Mouse (Mus musculus) ES-Bruce4 (cell line): ENCODE measurements around the gene Faah. TPM values are rescaled to one million over a fixed set of nuclear protein-coding genes. Genes with fewer than 3 reads are reported as not detected.

Experiments used
- H3K27ac ChIP-seq: 2 replicates; pipeline ENCODE4 v1.5.1; 2012; ENCODE audit warnings: low read length, inconsistent platforms; ENCODE audit not compliant: insufficient read depth
- H3K27me3 ChIP-seq: 2 replicates; pipeline ENCODE4 v1.6.1; 2012; ENCODE audit warnings: mild to moderate bottlenecking, low read length, inconsistent platforms; ENCODE audit not compliant: control insufficient read depth, poor library complexity, insufficient read depth, severe bottlenecking
- H3K36me3 ChIP-seq: 2 replicates; pipeline ENCODE4 v1.6.1; 2012; ENCODE audit warnings: inconsistent platforms, mild to moderate bottlenecking, low read length, moderate library complexity; ENCODE audit not compliant: control insufficient read depth, poor library complexity, insufficient read depth, severe bottlenecking
- H3K4me1 ChIP-seq: one replicate; pipeline ENCODE4 v1.8.1; 2011; ENCODE audit warnings: low read length; ENCODE audit not compliant: control insufficient read depth, insufficient read depth
- H3K4me3 ChIP-seq: 2 replicates; pipeline ENCODE4 v1.5.1; 2011; ENCODE audit warnings: low read depth, mild to moderate bottlenecking, low read length
- H3K9ac ChIP-seq: 2 replicates; pipeline ENCODE4 v1.6.1; 2012; ENCODE audit warnings: low read depth, mild to moderate bottlenecking, inconsistent platforms; ENCODE audit not compliant: poor library complexity, severe bottlenecking
- H3K9me3 ChIP-seq: replicated peaks from 2 replicates; pipeline ENCODE4 v1.6.1; 2012; ENCODE audit warnings: mild to moderate bottlenecking, low read length, inconsistent platforms; ENCODE audit not compliant: control insufficient read depth, poor library complexity, insufficient read depth, severe bottlenecking
- CTCF ChIP-seq: IDR thresholded peaks from one replicate; pipeline ENCODE4 v1.8.1; 2011; ENCODE audit warnings: low read depth, low read length
- EP300 ChIP-seq: IDR thresholded peaks from 2 replicates; pipeline ENCODE4 v1.6.1; 2011; ENCODE audit warnings: low read depth, low read length; ENCODE audit not compliant: insufficient read depth
- POLR2A ChIP-seq: IDR thresholded peaks from one replicate; pipeline ENCODE4 v1.8.1; 2011; ENCODE audit warnings: low read length; ENCODE audit not compliant: insufficient read depth
- polyA plus RNA-seq: library from polyadenylated mRNA; stranded (reverse); fragments of >200 nt; gene quantifications from 2 replicates; pipeline ENCODE4 v1.2.4, GENCODE M21; 2011; ENCODE audit warnings: low read depth; ENCODE audit not compliant: missing spikeins, insufficient read depth, insufficient read length

The Faah gene
- polyA plus RNA-seq, 1 experiment = 2.7 TPM

GRCm38 (mm10) chr4:115931556-115932088, 86.1 kb downstream of the Faah start:
- Histone ChIP-seq H3K27ac (no peak overlapping the region), H3K27me3 (0 out of 2 replicates have a peak, but pooled peaks cover 4% of the 10 kb centered on the region), H3K4me3 (no peak overlapping the region), H3K36me3 (no peaks in the 10 kb centered on the region), H3K4me1 (no peaks in the 10 kb centered on the region), H3K9me3 (no peaks in the 10 kb centered on the region), H3K9ac (no peak overlapping the region)
- TF ChIP-seq CTCF = no peak
- no peak for TF ChIP-seq POLR2A
- no peak for TF ChIP-seq EP300

GRCm38 (mm10) chr4:115927637-115928036, 90.1 kb downstream of the Faah start:
- H3K27ac ChIP-seq = no peak overlapping the region
- H3K27me3 ChIP-seq = no peaks in the 10 kb centered on the region
- no peak overlapping the region for H3K9ac ChIP-seq
- H3K9me3 ChIP-seq = no peaks in the 10 kb centered on the region
- TF ChIP-seq POLR2A (no peak), EP300 (no peak), CTCF (no peak)
- H3K4me3 ChIP-seq = no peak overlapping the region
- no peaks in the 10 kb centered on the region for H3K4me1 ChIP-seq
- H3K36me3 ChIP-seq = no peaks in the 10 kb centered on the region

GRCm38 (mm10) chr4:115923262-115923880, 94.4 kb downstream of the Faah start:
- Histone ChIP-seq H3K9ac (no peak overlapping the region), H3K27me3 (no peaks in the 10 kb centered on the region), H3K9me3 (no peaks in the 10 kb centered on the region), H3K4me1 (no peaks in the 10 kb centered on the region), H3K27ac (no peak overlapping the region), H3K4me3 (no peak overlapping the region), H3K36me3 (no peaks in the 10 kb centered on the region)
- TF ChIP-seq CTCF = no peak
- no peak for TF ChIP-seq POLR2A
- no peak for TF ChIP-seq EP300

- Histone ChIP-seq H3K27me3 (no peaks in the 10 kb centered on the region), H3K9ac (no peak overlapping the region), H3K4me3 (no peak overlapping the region), H3K4me1 (no peaks in the 10 kb centered on the region), H3K36me3 (no peaks in the 10 kb centered on the region), H3K9me3 (no peaks in the 10 kb centered on the region), H3K27ac (no peak overlapping the region)
- no peak for TF ChIP-seq EP300
- TF ChIP-seq POLR2A = no peak
- TF ChIP-seq CTCF = no peak
These were observed 95.0 kb downstream of the Faah start for GRCm38 (mm10) chr4:115922688-115923087.

- no peaks in the 10 kb centered on the region for H3K27me3 ChIP-seq
These were observed 97.8 kb downstream of the Faah start for GRCm38 (mm10) chr4:115919911-115920310.

More at GRCm38 (mm10) chr4:115919911-115920310, 97.8 kb downstream of the Faah start:
- Histone ChIP-seq H3K36me3 (no peaks in the 10 kb centered on the region), H3K9me3 (no peaks in the 10 kb centered on the region), H3K4me3 (no peak overlapping the region), H3K9ac (no peak overlapping the region), H3K27ac (no peak overlapping the region), H3K4me1 (no peaks in the 10 kb centered on the region)
- TF ChIP-seq POLR2A (no peak), EP300 (no peak), CTCF (no peak)

Other genes with a start within 250 kb of the Faah start
- not detected in 2 replicates for gene Tex38, start 236.9 kb downstream of the Faah start, polyA plus RNA-seq
- 35.2 and 35.7 TPM in 2 replicates for gene Atpaf1, start 233.1 kb downstream of the Faah start, polyA plus RNA-seq
- 3.1 and 4.3 TPM in 2 replicates for gene Mob3c, start 189.8 kb downstream of the Faah start, polyA plus RNA-seq
- gene Mknk1, start 178.7 kb downstream of the Faah start, polyA plus RNA-seq = 18.9 and 22.8 TPM in 2 replicates
- not detected in 2 replicates for gene Kncn, start 133.5 kb downstream of the Faah start, polyA plus RNA-seq
- not detected in 2 replicates for gene 6430628N08Rik, start 127.3 kb downstream of the Faah start, polyA plus RNA-seq
- gene Dmbx1, start 78.0 kb downstream of the Faah start, polyA plus RNA-seq = 0.70 and 0.88 TPM in 2 replicates
- gene Nsun4, start 36.0 kb upstream of the Faah start, polyA plus RNA-seq = 11.7 and 14.4 TPM in 2 replicates
- gene Uqcrh, start 57.1 kb upstream of the Faah start, polyA plus RNA-seq = 406 and 433 TPM in 2 replicates
- gene Lrrc41, start 57.3 kb upstream of the Faah start, polyA plus RNA-seq = 38.3 and 42.7 TPM in 2 replicates
- gene Rad54l, start 105.8 kb upstream of the Faah start, polyA plus RNA-seq = 41.1 and 51.9 TPM in 2 replicates
- gene Pomgnt1, start 105.9 kb upstream of the Faah start, polyA plus RNA-seq = 33.6 and 39.1 TPM in 2 replicates
- gene Lurap1, start 133.4 kb upstream of the Faah start, polyA plus RNA-seq = 1.2 and 1.5 TPM in 2 replicates
- 1.1 TPM in 1 of 2 replicates, not detected in the other for gene Tspan1, start 149.7 kb upstream of the Faah start, polyA plus RNA-seq
- gene 1700042G07Rik, start 155.4 kb upstream of the Faah start, polyA plus RNA-seq = not detected in 2 replicates
- 0.90 TPM in 1 of 2 replicates, not detected in the other for gene Gm49337, start 155.5 kb upstream of the Faah start, polyA plus RNA-seq
- 4.4 and 4.5 TPM in 2 replicates for gene Pik3r3, start 203.7 kb upstream of the Faah start, polyA plus RNA-seq